Mouse (Mus musculus) liver, embryonic 15.5 days (tissue): ENCODE results near the gene Pdcd1. TPM values are rescaled to one million over a fixed set of nuclear protein-coding genes. Genes with fewer than 3 reads are reported as not detected.

Source experiments
- polyA plus RNA-seq: library from polyadenylated mRNA; unstranded; fragments of >200 nt; fragmentation: Nextera tagmentation; extraction: Ambion mirVana; gene quantifications from 2 replicates; pipeline ENCODE4 v1.2.1, GENCODE M21; 2015

Gene Pdcd1
- polyA plus RNA-seq, 1 experiment from 2014 or later, result 0.07 TPM

Other genes with a start within 250 kb of the Pdcd1 start
- gene Ing5, start 248.6 kb downstream of the Pdcd1 start, polyA plus RNA-seq, result 9.4 TPM in 2 replicates
- gene D2hgdh, start 227.6 kb downstream of the Pdcd1 start, polyA plus RNA-seq, result 5.7 and 5.9 TPM in 2 replicates
- not detected in 2 replicates for gene Gal3st2, start 191.2 kb downstream of the Pdcd1 start, polyA plus RNA-seq
- not detected in 2 replicates for gene Gal3st2b, start 134.2 kb downstream of the Pdcd1 start, polyA plus RNA-seq
- gene Gal3st2c, start 62.0 kb downstream of the Pdcd1 start, polyA plus RNA-seq, result not detected in 2 replicates
- gene Neu4, start 32.1 kb downstream of the Pdcd1 start, polyA plus RNA-seq, result not detected in 2 replicates